Mouse (Mus musculus) forebrain, embryonic 16.5 days (tissue): ENCODE results near the gene Slc5a3. TPM values are rescaled to one million over a fixed set of nuclear protein-coding genes. Genes with fewer than 3 reads are reported as not detected.

ENCODE experiments used
- ATAC-seq: fragments of 200-750 bp; cut with Nextera tagmentation; 2 replicates; pipeline ENCODE4 v1.8.0; 2017; ENCODE audit warnings: mild to moderate bottlenecking, moderate library complexity
- H3K27ac ChIP-seq: fragments of 300-500 bp; sonication (generic); 2 replicates; pipeline ENCODE4 v1.5.1; 2014; ENCODE audit warnings: low read length, control low read depth
- H3K27me3 ChIP-seq: fragments of 300-500 bp; sonication (generic); replicated peaks from 2 replicates; pipeline ENCODE4 v1.6.1; 2014; ENCODE audit warnings: low read length; ENCODE audit not compliant: control insufficient read depth, insufficient read depth
- H3K36me3 ChIP-seq: fragments of 300-500 bp; sonication (generic); 2 replicates; pipeline ENCODE4 v1.6.1; 2014; ENCODE audit not compliant: control insufficient read depth, insufficient read depth
- H3K4me1 ChIP-seq: fragments of 300-500 bp; sonication (generic); replicated peaks from 2 replicates; pipeline ENCODE4 v1.6.1; 2014; ENCODE audit warnings: low read length; ENCODE audit not compliant: control insufficient read depth, insufficient read depth
- H3K4me2 ChIP-seq: fragments of 300-500 bp; sonication (generic); 2 replicates; pipeline ENCODE4 v1.6.1; 2014; ENCODE audit warnings: mild to moderate bottlenecking, low read length, control low read depth
- H3K4me3 ChIP-seq: fragments of 300-500 bp; sonication (generic); replicated peaks from 2 replicates; pipeline ENCODE4 v1.5.1; 2014; ENCODE audit warnings: mild to moderate bottlenecking, low read length, control low read depth
- H3K9ac ChIP-seq: fragments of 300-500 bp; sonication (generic); replicated peaks from 2 replicates; pipeline ENCODE4 v1.6.1; 2014; ENCODE audit warnings: low read depth, low read length, control low read depth
- H3K9me3 ChIP-seq: fragments of 300-500 bp; sonication (generic); 2 replicates; pipeline ENCODE4 v1.6.1; 2016; ENCODE audit warnings: low read length; ENCODE audit not compliant: control insufficient read depth
- whole genome bisulfite sequencing: fragments of 180-500 bp; shearing (Covaris S2); extraction: QIAGEN DNeasy Blood & Tissue Kit; methylation state at CpG from one replicate; pipeline ENCODE4 v1.1.7; 2014; 5-methylcytosine and 5-hydroxymethylcytosine counted together
- polyA plus RNA-seq: library from polyadenylated mRNA; unstranded; fragments of >200 nt; fragmentation: Nextera tagmentation; extraction: Ambion mirVana; gene quantifications from 2 replicates; pipeline ENCODE4 v1.2.1, GENCODE M21; 2015

Gene Slc5a3
- polyA plus RNA-seq, 1 experiment from 2014 or later, result 15.0 TPM

- H3K9ac ChIP-seq, result no peak overlapping the region
Measured at GRCm38 (mm10) chr16:92060213-92060612, 2.1 kb downstream of the Slc5a3 start.

GRCm38 (mm10) chr16:92061586-92061985, 3.5 kb downstream of the Slc5a3 start:
- Histone ChIP-seq H3K4me1 (peaks cover 22% of the 10 kb centered on the region), H3K4me3 (no peak overlapping the region), H3K9ac (no peak overlapping the region), H3K4me2 (no peak overlapping the region), H3K9me3 (no peaks in the 10 kb centered on the region), H3K27ac (no peak overlapping the region), H3K27me3 (no peaks in the 10 kb centered on the region), H3K36me3 (0 out of 2 replicates have a peak, but pooled peaks cover 9% of the 10 kb centered on the region)
- ATAC-seq, result no peak
- WGBS, result 93% methylated on average over 7 of the region's 7 CpGs

More at GRCm38 (mm10) chr16:92060213-92060612, 2.1 kb downstream of the Slc5a3 start:
- Histone ChIP-seq H3K36me3 (0 out of 2 replicates have a peak, but pooled peaks cover 9% of the 10 kb centered on the region), H3K27ac (no peak overlapping the region), H3K9me3 (no peaks in the 10 kb centered on the region), H3K27me3 (no peaks in the 10 kb centered on the region), H3K4me1 (peaks cover 22% of the 10 kb centered on the region), H3K4me2 (peak overlapping the region; percentile 2; the same call in 1 of the 2 replicates), H3K4me3 (no peak overlapping the region)
- 69% methylated on average over 3 of the region's 3 CpGs for WGBS
- no peak for ATAC-seq

DNA sequence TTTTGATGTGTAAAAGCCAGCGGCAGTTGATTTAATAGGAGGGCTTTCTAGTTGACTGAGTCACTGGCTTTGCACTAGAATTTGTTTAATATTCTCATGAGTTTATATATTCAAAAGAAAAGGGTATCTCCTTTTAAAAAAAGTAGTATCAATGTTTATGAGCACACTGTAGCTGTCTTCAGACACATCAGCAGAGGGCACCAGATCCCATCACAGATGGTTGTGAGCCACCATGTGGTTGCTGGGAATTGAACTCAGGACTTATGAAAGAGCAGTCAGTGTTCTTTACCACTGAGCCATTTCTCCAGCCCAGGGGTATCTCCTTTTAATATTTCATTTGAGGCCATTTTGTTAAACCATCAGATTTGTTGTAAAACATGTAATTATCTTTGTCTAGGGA, 4.7 kb downstream of the Slc5a3 start:
- no peaks in the 10 kb centered on the region for H3K27me3 ChIP-seq
- H3K9ac ChIP-seq, result no peak overlapping the region
- no peak for ATAC-seq
- H3K4me3 ChIP-seq, result no peak overlapping the region
- H3K27ac ChIP-seq, result no peak overlapping the region
- H3K9me3 ChIP-seq, result no peaks in the 10 kb centered on the region
- H3K4me1 ChIP-seq, result peaks cover 18% of the 10 kb centered on the region
- peaks cover 13% of the 10 kb centered on the region; the same call in 1 of the 2 replicates for H3K36me3 ChIP-seq
- H3K4me2 ChIP-seq, result no peak overlapping the region
- WGBS, result 100% methylated on average over 1 of the region's 1 CpGs

GRCm38 (mm10) chr16:92064801-92065200, 6.7 kb downstream of the Slc5a3 start:
- H3K4me1 ChIP-seq, result peaks cover 9% of the 10 kb centered on the region; the same call in 1 of the 2 replicates
- no peak overlapping the region for H3K9ac ChIP-seq
- H3K36me3 ChIP-seq, result peaks cover 17% of the 10 kb centered on the region; the same call in 1 of the 2 replicates
- H3K4me2 ChIP-seq, result no peak overlapping the region
- no peak for ATAC-seq
- H3K4me3 ChIP-seq, result no peak overlapping the region
- no peaks in the 10 kb centered on the region for H3K9me3 ChIP-seq
- H3K27me3 ChIP-seq, result no peaks in the 10 kb centered on the region
- 98% methylated on average over 2 of the region's 2 CpGs for WGBS
- H3K27ac ChIP-seq, result no peak overlapping the region

- Histone ChIP-seq H3K27me3 (no peaks in the 10 kb centered on the region), H3K9me3 (no peaks in the 10 kb centered on the region), H3K4me3 (no peak overlapping the region), H3K36me3 (peaks cover 10% of the 10 kb centered on the region; the same call in 1 of the 2 replicates), H3K4me1 (no peaks in the 10 kb centered on the region), H3K4me2 (no peak overlapping the region), H3K9ac (no peak overlapping the region), H3K27ac (no peak overlapping the region)
- ATAC-seq, result no peak
- WGBS, result 93% methylated on average over 8 of the region's 8 CpGs
Measured at GRCm38 (mm10) chr16:92070338-92070737, 12.2 kb downstream of the Slc5a3 start.

GRCm38 (mm10) chr16:92076797-92077196, 18.7 kb downstream of the Slc5a3 start:
- peaks cover 12% of the 10 kb centered on the region for H3K36me3 ChIP-seq
- no peak overlapping the region for H3K4me3 ChIP-seq
- no peak overlapping the region for H3K4me2 ChIP-seq
- H3K27me3 ChIP-seq, result no peaks in the 10 kb centered on the region
- H3K9me3 ChIP-seq, result no peaks in the 10 kb centered on the region
- H3K27ac ChIP-seq, result no peak overlapping the region
- H3K9ac ChIP-seq, result no peak overlapping the region
- H3K4me1 ChIP-seq, result no peaks in the 10 kb centered on the region
- 94% methylated on average over 8 of the region's 8 CpGs for WGBS
- no peak for ATAC-seq

DNA sequence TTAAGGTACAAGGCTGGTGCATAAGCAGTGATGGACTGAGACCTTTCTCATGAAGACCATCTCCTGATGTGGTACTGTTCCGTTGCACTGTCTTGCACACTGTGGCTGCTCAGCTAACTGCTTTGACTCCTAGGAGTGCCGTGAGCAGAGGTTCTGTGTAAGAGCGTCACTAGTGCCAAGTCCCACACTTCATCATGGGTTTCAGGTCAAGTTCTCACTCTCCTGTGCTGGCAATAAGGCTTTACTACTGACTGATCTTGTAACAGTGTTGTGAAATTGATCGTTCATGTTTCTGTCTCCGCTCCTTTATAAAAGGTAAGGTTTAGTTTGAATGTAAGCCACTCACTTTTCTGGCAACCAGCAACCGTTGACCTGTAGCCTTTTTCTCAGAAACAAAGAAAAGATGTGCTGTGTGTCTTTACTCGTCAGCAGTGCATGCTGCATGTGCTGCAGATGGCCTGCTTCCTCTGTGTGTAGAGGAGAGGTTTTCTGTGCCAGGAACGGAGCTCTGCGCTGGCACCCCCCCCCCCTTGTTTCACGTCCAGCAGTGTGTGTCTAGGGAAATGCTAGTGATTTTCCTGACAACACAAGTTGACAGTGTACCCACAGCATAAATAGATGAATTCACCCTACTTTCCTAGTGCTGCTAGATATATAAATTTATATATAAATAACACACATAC, 25.8 kb downstream of the Slc5a3 start:
- Histone ChIP-seq H3K27ac (peak overlapping the region; percentile 33; the same call in 1 of the 2 replicates), H3K4me2 (no peak overlapping the region), H3K27me3 (no peaks in the 10 kb centered on the region), H3K4me1 (peaks cover 4% of the 10 kb centered on the region), H3K9me3 (no peaks in the 10 kb centered on the region), H3K36me3 (peaks cover 2% of the 10 kb centered on the region; the same call in 1 of the 2 replicates), H3K9ac (no peak overlapping the region), H3K4me3 (no peak overlapping the region)
- WGBS, result 64% methylated on average over 10 of the region's 10 CpGs
- peak; percentile 63; the same call in 1 of the 2 replicates for ATAC-seq

DNA sequence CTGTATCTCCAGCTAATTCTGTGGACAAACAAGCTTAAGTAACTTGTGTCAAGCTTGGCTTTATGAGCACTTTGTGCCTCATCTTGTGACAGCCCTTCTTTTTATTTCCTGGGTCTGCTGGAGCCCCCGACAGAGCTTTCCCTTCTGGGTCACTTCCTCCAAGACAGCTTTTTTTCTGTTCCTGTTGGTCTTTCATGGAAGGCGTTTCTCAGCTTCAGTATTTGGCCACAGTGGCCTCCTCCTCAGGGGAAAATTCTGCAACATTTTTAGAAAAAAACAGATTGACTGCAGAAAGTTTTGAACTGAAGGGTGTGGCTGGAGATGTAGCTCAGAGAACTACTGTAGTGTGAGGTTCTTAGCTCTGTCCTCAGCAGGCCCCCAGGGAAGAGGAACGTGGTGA, 31.1 kb downstream of the Slc5a3 start:
- Histone ChIP-seq H3K27me3 (no peaks in the 10 kb centered on the region), H3K4me2 (no peak overlapping the region), H3K36me3 (no peaks in the 10 kb centered on the region), H3K9me3 (no peaks in the 10 kb centered on the region), H3K4me1 (no peaks in the 10 kb centered on the region), H3K9ac (no peak overlapping the region), H3K4me3 (no peak overlapping the region), H3K27ac (no peak overlapping the region)
- ATAC-seq, result no peak
- 63% methylated on average over 3 of the region's 3 CpGs for WGBS

GRCm38 (mm10) chr16:92091876-92092275, 33.8 kb downstream of the Slc5a3 start:
- 80% methylated on average over 5 of the region's 5 CpGs for WGBS
- H3K27ac ChIP-seq, result no peak overlapping the region

More at GRCm38 (mm10) chr16:92091876-92092275, 33.8 kb downstream of the Slc5a3 start:
- ATAC-seq, result no peak
- Histone ChIP-seq H3K4me2 (no peak overlapping the region), H3K9ac (no peak overlapping the region), H3K4me3 (no peak overlapping the region), H3K27me3 (no peaks in the 10 kb centered on the region), H3K36me3 (no peaks in the 10 kb centered on the region), H3K4me1 (no peaks in the 10 kb centered on the region), H3K9me3 (no peaks in the 10 kb centered on the region)
